Mouse (Mus musculus): ENCODE results near the gene Brd4. TPM values are rescaled to one million over a fixed set of nuclear protein-coding genes. Genes with fewer than 3 reads are reported as not detected.
A peak's percentile ranks its signal among the peaks of the same experiment; 100 is the strongest.

The Brd4 gene
- polyA plus RNA-seq, 1 experiment, result 19.2 TPM

GRCm38 (mm10) chr17:32183017-32183416 is 101.5 kb downstream of the Brd4 start:
- no peaks in the 10 kb centered on the region for H3K4me1 ChIP-seq (ENCODE audit: control insufficient read depth, insufficient read depth, insufficient read length, low read length)
- H3K4me3 ChIP-seq (ENCODE audit: insufficient read depth, low read depth, low read length), result no peak overlapping the region
- H3K27ac ChIP-seq (replicated peaks; ENCODE audit: low read depth, low read length), result no peak overlapping the region

DNA sequence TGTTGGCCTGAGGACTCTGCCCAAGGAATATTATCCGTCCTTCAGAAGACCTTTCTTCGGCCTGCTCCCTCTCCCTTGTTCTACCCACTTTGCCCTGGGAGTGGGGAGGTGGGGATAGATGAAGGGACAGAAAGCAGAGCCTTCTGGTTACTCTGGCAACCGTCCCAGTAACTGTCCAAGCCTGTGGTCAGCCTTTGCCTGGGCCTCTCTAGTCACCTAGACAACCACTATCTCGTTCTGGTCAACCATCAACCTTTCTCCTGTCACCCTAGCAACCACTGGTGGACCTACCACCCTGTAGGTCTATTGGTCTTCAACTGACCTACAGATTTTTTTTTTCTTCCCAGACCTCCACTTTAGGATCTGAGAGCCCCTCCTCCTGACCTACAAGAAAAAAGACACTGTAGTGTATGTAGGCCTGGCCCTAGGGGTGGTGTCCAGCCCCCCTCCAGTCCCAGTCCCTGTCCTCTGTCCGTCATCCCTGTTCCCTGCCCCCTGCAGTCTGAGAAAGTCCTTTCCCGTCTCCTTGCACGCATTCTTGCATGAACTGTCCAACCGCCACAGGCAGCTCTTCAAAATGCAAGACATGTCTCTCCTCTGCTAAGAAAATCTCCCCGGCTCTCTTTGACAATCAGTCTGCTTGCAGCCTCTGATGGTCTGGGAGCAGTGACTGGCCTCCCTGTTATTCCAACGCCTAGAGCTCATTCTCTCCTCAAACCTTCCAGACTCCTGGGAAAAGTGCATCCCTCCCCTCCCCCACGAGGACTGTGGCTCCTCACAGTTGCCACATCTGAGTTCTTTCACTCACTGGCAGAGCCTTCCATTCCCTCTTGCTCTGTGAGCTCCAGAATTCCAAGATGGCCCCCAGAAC is 104.7 kb downstream of the Brd4 start:
- Histone ChIP-seq H3K27ac (replicated peaks; ENCODE audit: low read depth, low read length) (peak overlapping the region; percentile 21), H3K4me1 (ENCODE audit: control insufficient read depth, insufficient read depth, insufficient read length, low read length) (no peaks in the 10 kb centered on the region), H3K4me3 (ENCODE audit: insufficient read depth, low read depth, low read length) (no peak overlapping the region)

DNA sequence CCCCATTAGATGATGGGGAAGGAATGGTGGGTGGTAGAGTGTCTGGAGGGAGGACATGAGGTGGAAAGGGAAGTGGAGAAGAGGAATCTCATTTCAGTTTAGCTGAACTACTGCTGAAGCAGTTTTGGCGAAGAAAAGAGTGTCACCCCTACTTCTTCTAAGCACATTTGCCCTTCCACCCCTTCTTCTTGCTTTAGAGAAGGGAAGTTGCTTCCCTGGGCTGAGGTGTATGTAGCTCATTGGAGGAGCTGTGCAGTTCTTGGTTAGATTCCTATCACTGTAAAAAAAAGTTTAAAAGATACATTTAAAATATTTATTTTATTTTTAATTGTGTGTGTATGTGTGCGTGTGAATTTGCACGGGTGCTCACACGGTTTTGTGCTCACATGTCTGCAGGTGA is 107.6 kb downstream of the Brd4 start:
- Histone ChIP-seq H3K27ac (replicated peaks; ENCODE audit: low read depth, low read length) (no peak overlapping the region), H3K4me1 (ENCODE audit: control insufficient read depth, insufficient read depth, insufficient read length, low read length) (no peaks in the 10 kb centered on the region), H3K4me3 (ENCODE audit: insufficient read depth, low read depth, low read length) (no peak overlapping the region)

GRCm38 (mm10) chr17:32173166-32173565 is 111.4 kb downstream of the Brd4 start:
- H3K4me3 ChIP-seq (ENCODE audit: insufficient read depth, low read depth, low read length), result no peak overlapping the region
- H3K4me1 ChIP-seq (ENCODE audit: control insufficient read depth, insufficient read depth, insufficient read length, low read length), result no peaks in the 10 kb centered on the region
- peak overlapping the region; percentile 20 for H3K27ac ChIP-seq (replicated peaks; ENCODE audit: low read depth, low read length)

DNA sequence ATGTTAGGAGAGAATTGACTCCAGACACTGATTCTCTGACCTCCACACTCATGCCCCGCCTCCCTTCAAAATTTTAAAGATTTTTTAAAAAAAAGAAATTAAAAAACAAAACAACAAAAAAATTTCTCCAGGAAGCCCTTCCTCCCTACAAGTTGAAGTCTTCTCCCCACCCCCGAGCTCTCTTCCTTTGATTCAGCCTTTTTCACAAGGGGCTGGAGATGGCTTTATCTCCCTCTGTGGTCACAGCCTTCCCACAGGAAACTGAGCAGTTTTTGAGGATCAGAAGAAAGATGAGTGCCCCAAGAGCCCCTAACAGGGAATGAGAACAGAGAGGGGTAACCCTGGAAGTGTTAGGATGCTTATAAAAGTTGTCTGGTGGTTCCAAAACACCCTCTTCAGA is 112.0 kb downstream of the Brd4 start:
- Histone ChIP-seq H3K4me3 (ENCODE audit: insufficient read depth, low read depth, low read length) (no peak overlapping the region), H3K4me1 (ENCODE audit: control insufficient read depth, insufficient read depth, insufficient read length, low read length) (no peaks in the 10 kb centered on the region), H3K27ac (replicated peaks; ENCODE audit: low read depth, low read length) (peak overlapping the region; percentile 20)

DNA sequence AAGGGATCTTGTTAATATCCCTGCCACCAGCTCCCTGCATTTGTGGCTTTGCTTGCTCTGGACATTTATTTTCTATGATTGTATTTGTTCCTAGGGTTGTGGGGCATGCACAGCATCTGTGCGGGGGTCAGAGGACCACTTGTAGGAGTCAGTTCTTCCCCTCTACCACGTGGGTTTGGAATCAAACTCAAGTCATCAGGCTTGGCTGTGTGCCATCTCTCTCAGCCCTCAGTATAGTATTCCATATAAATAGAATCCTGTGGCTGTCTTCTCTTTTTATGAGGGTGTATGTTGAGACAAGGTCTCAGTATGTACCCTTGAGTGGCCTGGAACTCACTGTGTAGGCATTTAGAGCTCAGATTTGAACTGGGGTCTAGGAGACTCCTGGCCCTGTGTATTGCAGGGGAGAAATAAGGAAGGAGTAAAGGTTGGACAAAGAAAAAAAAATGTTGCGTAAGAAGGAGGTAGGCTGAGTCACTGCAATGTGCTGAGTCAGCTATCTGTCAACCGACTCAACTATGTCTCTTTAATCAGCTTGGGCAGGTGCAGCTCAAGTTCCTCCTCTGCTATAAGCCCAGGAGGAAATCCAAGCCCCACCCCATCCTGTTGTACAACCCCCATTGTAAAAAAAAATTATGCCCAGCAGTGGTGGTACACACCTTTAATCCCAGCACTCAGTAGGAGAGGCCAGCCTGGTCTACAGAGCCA is 114.8 kb downstream of the Brd4 start:
- no peaks in the 10 kb centered on the region for H3K4me1 ChIP-seq (ENCODE audit: control insufficient read depth, insufficient read depth, insufficient read length, low read length)
- H3K27ac ChIP-seq (replicated peaks; ENCODE audit: low read depth, low read length), result no peak overlapping the region
- no peak overlapping the region for H3K4me3 ChIP-seq (ENCODE audit: insufficient read depth, low read depth, low read length)

- peak within 1 kb of the TSS; percentile 53 for H3K4me3 ChIP-seq (ENCODE audit: insufficient read depth, low read depth, low read length)
- H3K4me1 ChIP-seq (ENCODE audit: control insufficient read depth, insufficient read depth, insufficient read length, low read length), result no peaks in the 10 kb centered on the region
- peak within 1 kb of the TSS; percentile 66; the same call in 1 of the 2 replicates for H3K27ac ChIP-seq (replicated peaks; ENCODE audit: low read depth, low read length)
Measured at GRCm38 (mm10) chr17:32166687-32167086, 117.8 kb downstream of the Brd4 start, which contains the start of gene Notch3. Gene Notch3, minus strand, starts transcription at chr17:32166852.

DNA sequence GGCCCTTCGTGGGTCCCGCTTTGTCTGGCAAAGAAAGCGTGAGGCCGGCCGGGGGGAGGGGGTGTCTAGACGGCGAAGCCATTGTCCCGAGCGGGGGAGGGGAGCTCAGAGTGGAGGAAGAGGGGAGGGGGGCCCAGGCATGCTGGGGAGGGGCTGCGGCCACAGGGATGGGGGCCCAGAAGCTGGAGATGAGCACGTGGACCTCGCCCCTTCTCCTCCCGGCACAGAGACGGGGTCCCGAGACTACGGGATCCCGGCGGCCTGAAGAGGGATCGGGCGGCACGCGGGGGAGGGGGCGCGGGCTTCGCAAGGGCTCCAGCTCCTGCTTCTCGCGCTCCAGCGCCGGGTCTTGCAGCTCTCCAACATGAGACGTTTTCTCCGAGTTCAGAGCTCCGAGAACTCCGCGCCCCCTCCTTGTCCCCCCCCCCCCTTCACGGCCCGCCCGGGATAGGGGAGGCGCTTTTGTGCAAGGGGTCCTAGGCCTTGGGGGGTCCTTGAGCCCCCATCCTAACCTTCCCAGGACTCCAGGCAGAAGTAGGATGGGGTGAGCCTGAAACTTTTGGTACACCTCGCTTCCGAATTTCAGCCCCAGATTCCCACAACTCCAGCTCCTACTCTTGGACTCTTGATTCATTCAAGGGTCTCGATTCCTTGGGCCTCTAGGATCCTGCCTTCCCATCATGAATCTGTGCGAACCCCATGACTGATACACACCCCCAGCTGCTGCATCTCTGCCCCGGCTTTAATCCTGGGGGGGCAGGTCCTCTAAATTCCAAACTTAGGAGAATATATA is 118.5 kb downstream of the Brd4 start:
- Histone ChIP-seq H3K27ac (replicated peaks; ENCODE audit: low read depth, low read length) (peak overlapping the region; percentile 66), H3K4me1 (ENCODE audit: control insufficient read depth, insufficient read depth, insufficient read length, low read length) (no peaks in the 10 kb centered on the region), H3K4me3 (ENCODE audit: insufficient read depth, low read depth, low read length) (peak overlapping the region; percentile 50)

GRCm38 (mm10) chr17:32165266-32165802 is 119.2 kb downstream of the Brd4 start:
- H3K27ac ChIP-seq (replicated peaks; ENCODE audit: low read depth, low read length), result peak overlapping the region; percentile 43
- H3K4me1 ChIP-seq (ENCODE audit: control insufficient read depth, insufficient read depth, insufficient read length, low read length), result no peaks in the 10 kb centered on the region
- H3K4me3 ChIP-seq (ENCODE audit: insufficient read depth, low read depth, low read length), result peak overlapping the region; percentile 42

DNA sequence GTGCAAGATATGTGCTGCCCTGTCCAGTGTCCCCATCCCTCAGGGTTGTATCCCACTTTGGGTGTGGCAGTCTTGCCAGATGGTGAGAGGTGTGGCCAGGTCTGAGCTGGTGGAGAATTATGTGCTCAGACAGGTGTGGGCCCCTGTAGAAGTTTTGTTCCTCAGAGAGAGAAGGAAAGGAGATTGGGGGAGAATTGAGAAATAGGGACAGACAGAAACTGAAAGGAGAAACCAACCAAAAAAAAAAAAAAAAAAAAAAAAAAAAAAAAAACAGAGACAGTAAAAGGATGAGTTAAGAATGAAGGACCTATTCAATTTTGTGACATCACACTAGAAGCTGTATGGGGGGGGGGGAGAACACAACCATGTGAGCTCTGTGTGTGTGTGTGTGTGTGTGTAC is 119.7 kb downstream of the Brd4 start:
- no peaks in the 10 kb centered on the region for H3K4me1 ChIP-seq (ENCODE audit: control insufficient read depth, insufficient read depth, insufficient read length, low read length)
- peak overlapping the region; percentile 43 for H3K27ac ChIP-seq (replicated peaks; ENCODE audit: low read depth, low read length)
- H3K4me3 ChIP-seq (ENCODE audit: insufficient read depth, low read depth, low read length), result peak overlapping the region; percentile 7; the same call in 1 of the 2 replicates

DNA sequence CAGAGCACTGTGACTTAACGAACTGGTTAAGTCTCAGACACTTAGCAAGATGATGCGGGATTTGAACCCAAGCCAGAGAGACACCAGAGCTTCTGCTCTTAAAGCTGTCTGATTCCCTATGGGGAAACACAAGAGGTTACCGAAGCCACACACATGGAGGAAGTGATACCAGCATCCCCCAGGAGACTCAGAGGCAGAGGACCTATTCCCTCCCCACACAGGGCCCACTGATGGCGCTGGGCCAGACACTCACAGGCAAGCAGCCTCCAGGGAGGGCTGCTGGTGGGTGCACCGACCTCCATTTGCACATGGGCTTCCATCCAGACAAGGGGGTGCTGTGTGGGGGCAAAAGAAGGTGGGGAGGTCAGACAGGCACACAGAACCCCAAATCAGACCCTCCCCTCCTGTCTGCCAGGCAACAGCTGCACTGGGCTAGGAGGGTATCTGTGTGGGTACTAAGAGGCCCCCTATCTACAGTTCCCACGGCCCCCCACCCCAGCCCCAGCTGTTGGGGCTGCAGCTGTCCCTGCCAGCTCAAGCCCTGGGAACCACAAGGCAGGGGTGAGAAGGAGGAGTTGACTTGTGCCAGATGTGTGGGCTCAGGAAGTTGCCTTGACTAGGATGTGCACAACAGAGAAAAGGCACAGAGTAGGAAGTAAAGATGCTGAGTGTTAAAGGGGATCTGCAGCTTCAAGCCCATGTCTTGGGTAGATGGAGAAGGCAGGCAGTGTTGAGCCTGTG is 120.4 kb downstream of the Brd4 start:
- Histone ChIP-seq H3K4me1 (ENCODE audit: control insufficient read depth, insufficient read depth, insufficient read length, low read length) (no peaks in the 10 kb centered on the region), H3K27ac (replicated peaks; ENCODE audit: low read depth, low read length) (peak overlapping the region; percentile 31), H3K4me3 (ENCODE audit: insufficient read depth, low read depth, low read length) (peak overlapping the region; percentile 21; the same call in 1 of the 2 replicates)

GRCm38 (mm10) chr17:32162112-32162850 is 122.2 kb downstream of the Brd4 start:
- Histone ChIP-seq H3K4me3 (ENCODE audit: insufficient read depth, low read depth, low read length) (peak overlapping the region; percentile 48), H3K27ac (replicated peaks; ENCODE audit: low read depth, low read length) (peak overlapping the region; percentile 13), H3K4me1 (ENCODE audit: control insufficient read depth, insufficient read depth, insufficient read length, low read length) (no peaks in the 10 kb centered on the region)

GRCm38 (mm10) chr17:32160882-32161281 is 123.6 kb downstream of the Brd4 start:
- no peak overlapping the region for H3K4me3 ChIP-seq (ENCODE audit: insufficient read depth, low read depth, low read length)
- H3K4me1 ChIP-seq (ENCODE audit: control insufficient read depth, insufficient read depth, insufficient read length, low read length), result no peaks in the 10 kb centered on the region
- H3K27ac ChIP-seq (replicated peaks; ENCODE audit: low read depth, low read length), result peak overlapping the region; percentile 46

DNA sequence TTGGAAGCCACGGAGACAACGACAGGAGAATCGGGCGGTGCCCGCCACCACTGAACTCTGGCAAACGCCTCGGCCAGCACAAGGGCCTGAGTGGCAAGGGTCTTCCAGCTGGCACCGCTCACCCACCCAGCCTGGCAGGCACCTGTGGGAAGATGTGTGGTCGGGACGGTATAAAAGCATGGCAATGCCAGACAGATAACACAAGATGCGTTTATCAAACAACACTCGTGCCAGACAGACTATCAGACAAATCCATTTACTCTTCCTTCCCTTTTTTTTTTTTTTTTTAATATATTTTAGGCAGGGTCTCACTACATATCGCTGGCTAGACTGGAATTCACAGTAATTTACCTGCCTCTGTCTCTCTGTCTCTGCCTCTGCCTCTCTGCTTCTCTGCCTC is 125.7 kb downstream of the Brd4 start:
- H3K4me1 ChIP-seq (ENCODE audit: control insufficient read depth, insufficient read depth, insufficient read length, low read length), result no peaks in the 10 kb centered on the region
- no peak overlapping the region for H3K27ac ChIP-seq (replicated peaks; ENCODE audit: low read depth, low read length)
- H3K4me3 ChIP-seq (ENCODE audit: insufficient read depth, low read depth, low read length), result no peak overlapping the region
